Mouse (Mus musculus) liver, adult 2 months (tissue): ENCODE results near the gene Zfp318.

Source experiments
- CTCF ChIP-seq: fragments of 200-500 bp; IDR thresholded peaks from 2 replicates; pipeline ENCODE4 v1.5.1; 2011; ENCODE audit warnings: low read depth, low read length, control low read depth
- POLR2A ChIP-seq: fragments of 200-500 bp; IDR thresholded peaks from 2 replicates; pipeline ENCODE4 v1.6.1; 2011; ENCODE audit warnings: low read length, control low read depth; ENCODE audit not compliant: insufficient read depth; ENCODE audit errors: extremely low read depth

DNA sequence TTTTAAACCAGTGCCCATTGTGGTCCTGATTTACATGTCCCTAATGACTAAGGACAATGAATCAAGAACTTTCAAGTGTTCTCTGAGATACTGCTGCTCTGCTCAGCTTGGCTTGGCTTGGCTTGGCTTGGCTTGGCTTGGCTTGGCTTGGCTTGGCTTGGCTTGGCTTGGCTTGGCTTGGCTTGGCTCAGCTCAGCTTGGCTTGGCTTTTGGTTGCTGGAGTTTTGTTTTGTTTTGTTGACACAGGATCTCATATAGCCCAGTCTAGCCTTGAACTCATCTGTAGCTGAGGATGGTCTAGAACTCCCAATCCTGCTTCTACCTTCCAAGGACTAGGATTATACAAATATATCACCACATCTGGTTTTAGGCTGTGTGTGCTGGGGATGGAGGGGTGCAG lies 43.0 kb downstream of the Zfp318 start:
- TF ChIP-seq CTCF (no peak), POLR2A (no peak)
